Mouse (Mus musculus): ENCODE measurements around the gene Gm16427. TPM values are rescaled to one million over a fixed set of nuclear protein-coding genes. Genes with fewer than 3 reads are reported as not detected.
"Not testable (repeated sequence)": the region's sequence is repeated elsewhere in the genome, so short reads cannot be mapped to it uniquely, and the experiment has no call there.

Gene Gm16427
- polyA plus RNA-seq (2015; fragmentation: Nextera tagmentation; extraction: Ambion mirVana) = not detected in 2 replicates

DNA sequence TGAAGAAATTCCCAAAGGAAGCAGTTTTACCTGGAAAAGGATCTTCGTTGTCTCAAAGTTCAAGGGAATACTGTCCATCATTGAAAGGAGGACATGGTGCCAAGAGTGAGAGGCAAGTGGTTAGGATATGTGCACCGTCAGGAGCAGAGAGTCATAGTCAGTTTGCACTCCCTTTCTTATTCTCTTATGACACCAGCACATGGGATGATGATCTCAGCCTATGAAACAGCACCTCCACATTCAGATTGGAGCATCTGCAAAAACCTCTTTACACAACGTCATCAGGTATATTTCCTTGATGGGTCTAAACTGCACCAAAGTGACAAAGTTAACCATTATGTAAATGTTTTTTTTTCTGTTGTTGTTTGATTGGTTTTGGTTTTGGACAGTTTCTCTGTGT is at the start of gene Gm16427:
Gene Gm16427 (minus strand): TSS at position 101 of the 400 bp plus-strand sequence.
- H3K36me3 ChIP-seq; H3K27me3 ChIP-seq; H3K9me3 ChIP-seq (replicated peaks); H3K4me1 ChIP-seq; H3K9ac ChIP-seq; H3K27ac ChIP-seq (replicated peaks); ATAC-seq (ENCODE audit: insufficient number of reproducible peaks, low FRiP score, low TSS enrichment, low read depth); H3K4me3 ChIP-seq (replicated peaks); H3K4me2 ChIP-seq (replicated peaks): not testable (repeated sequence)
- whole genome bisulfite sequencing = 63% methylated on average over 2 of the region's 3 CpGs

Other genes starting within 250 kb of the Gm16427 start
- gene C87414, start 131.4 kb upstream of the Gm16427 start, polyA plus RNA-seq (2015; fragmentation: Nextera tagmentation; extraction: Ambion mirVana) = not detected in 2 replicates